Mouse (Mus musculus): ENCODE measurements around the gene Mob3b.

The Mob3b gene

GRCm38 (mm10) chr4:35101201-35101600, 56.1 kb downstream of the Mob3b start:
- TF ChIP-seq CTCF (conservative IDR thresholded peaks at IDR 0.05; ENCODE audit: low read length) (no peak), NANOG (IDR thresholded peaks at IDR 0.05; ENCODE audit: borderline replicate concordance, low read length) (no peak), POU5F1 (IDR thresholded peaks at IDR 0.05; ENCODE audit: borderline replicate concordance, low read length) (no peak)

GRCm38 (mm10) chr4:35099865-35100780, 57.2 kb downstream of the Mob3b start:
- H3K4me3 ChIP-seq (replicated peaks; ENCODE audit: low read length), result peak overlapping the region; percentile 68
- H3K36me3 ChIP-seq (ENCODE audit: insufficient read depth, low read length), result no peaks in the 10 kb centered on the region
- no peaks in the 10 kb centered on the region for H3K9me3 ChIP-seq (ENCODE audit: low read length)
- H3K4me1 ChIP-seq (replicated peaks; ENCODE audit: low read depth, low read length), result peaks cover 45% of the 10 kb centered on the region
- H3K27me3 ChIP-seq (ENCODE audit: insufficient read depth, low read length), result peaks cover 29% of the 10 kb centered on the region; the same call in 1 of the 2 replicates
- TF ChIP-seq NANOG (IDR thresholded peaks at IDR 0.05; ENCODE audit: borderline replicate concordance, low read length), result no peak
- TF ChIP-seq POU5F1 (IDR thresholded peaks at IDR 0.05; ENCODE audit: borderline replicate concordance, low read length), result no peak
- no peak for TF ChIP-seq CTCF (conservative IDR thresholded peaks at IDR 0.05; ENCODE audit: low read length)

More at GRCm38 (mm10) chr4:35101201-35101600, 56.1 kb downstream of the Mob3b start:
- Histone ChIP-seq H3K27me3 (ENCODE audit: insufficient read depth, low read length) (peaks cover 28% of the 10 kb centered on the region; the same call in 1 of the 2 replicates), H3K4me1 (replicated peaks; ENCODE audit: low read depth, low read length) (peaks cover 38% of the 10 kb centered on the region), H3K9me3 (ENCODE audit: low read length) (no peaks in the 10 kb centered on the region), H3K4me3 (replicated peaks; ENCODE audit: low read length) (no peak overlapping the region), H3K36me3 (ENCODE audit: insufficient read depth, low read length) (no peaks in the 10 kb centered on the region)

- Histone ChIP-seq H3K36me3 (ENCODE audit: insufficient read depth, low read length) (no peaks in the 10 kb centered on the region), H3K27me3 (ENCODE audit: insufficient read depth, low read length) (peaks cover 26% of the 10 kb centered on the region; the same call in 1 of the 2 replicates), H3K9me3 (ENCODE audit: low read length) (no peaks in the 10 kb centered on the region), H3K4me1 (replicated peaks; ENCODE audit: low read depth, low read length) (peaks cover 45% of the 10 kb centered on the region), H3K4me3 (replicated peaks; ENCODE audit: low read length) (peak overlapping the region; percentile 68; the same call in 1 of the 2 replicates)
- TF ChIP-seq CTCF (conservative IDR thresholded peaks at IDR 0.05; ENCODE audit: low read length) (no peak), POU5F1 (IDR thresholded peaks at IDR 0.05; ENCODE audit: borderline replicate concordance, low read length) (no peak), NANOG (IDR thresholded peaks at IDR 0.05; ENCODE audit: borderline replicate concordance, low read length) (no peak)
These were observed 57.9 kb downstream of the Mob3b start for GRCm38 (mm10) chr4:35099210-35099864.

- no peak overlapping the region for H3K4me3 ChIP-seq (replicated peaks; ENCODE audit: low read length)
- no peak for TF ChIP-seq NANOG (IDR thresholded peaks at IDR 0.05; ENCODE audit: borderline replicate concordance, low read length)
- TF ChIP-seq POU5F1 (IDR thresholded peaks at IDR 0.05; ENCODE audit: borderline replicate concordance, low read length), result no peak
- TF ChIP-seq CTCF (conservative IDR thresholded peaks at IDR 0.05; ENCODE audit: low read length), result no peak
- peaks cover 26% of the 10 kb centered on the region; the same call in 1 of the 2 replicates for H3K27me3 ChIP-seq (ENCODE audit: insufficient read depth, low read length)
- peaks cover 45% of the 10 kb centered on the region for H3K4me1 ChIP-seq (replicated peaks; ENCODE audit: low read depth, low read length)
- no peaks in the 10 kb centered on the region for H3K36me3 ChIP-seq (ENCODE audit: insufficient read depth, low read length)
- H3K9me3 ChIP-seq (ENCODE audit: low read length), result no peaks in the 10 kb centered on the region
These were observed 58.7 kb downstream of the Mob3b start for GRCm38 (mm10) chr4:35098552-35098951.

- H3K4me3 ChIP-seq (replicated peaks; ENCODE audit: low read length), result peak overlapping the region; percentile 73
- H3K4me1 ChIP-seq (replicated peaks; ENCODE audit: low read depth, low read length), result peaks cover 45% of the 10 kb centered on the region
- no peaks in the 10 kb centered on the region for H3K36me3 ChIP-seq (ENCODE audit: insufficient read depth, low read length)
- H3K9me3 ChIP-seq (ENCODE audit: low read length), result no peaks in the 10 kb centered on the region
- H3K27me3 ChIP-seq (ENCODE audit: insufficient read depth, low read length), result peaks cover 15% of the 10 kb centered on the region; the same call in 1 of the 2 replicates
- TF ChIP-seq POU5F1 (IDR thresholded peaks at IDR 0.05; ENCODE audit: borderline replicate concordance, low read length) (no peak), CTCF (conservative IDR thresholded peaks at IDR 0.05; ENCODE audit: low read length) (no peak), NANOG (IDR thresholded peaks at IDR 0.05; ENCODE audit: borderline replicate concordance, low read length) (no peak)
These were observed 60.8 kb downstream of the Mob3b start for GRCm38 (mm10) chr4:35096226-35097175.

GRCm38 (mm10) chr4:35092457-35092856, 64.8 kb downstream of the Mob3b start:
- peaks cover 4% of the 10 kb centered on the region; the same call in 1 of the 2 replicates for H3K27me3 ChIP-seq (ENCODE audit: insufficient read depth, low read length)
- TF ChIP-seq POU5F1 (IDR thresholded peaks at IDR 0.05; ENCODE audit: borderline replicate concordance, low read length) (no peak), NANOG (IDR thresholded peaks at IDR 0.05; ENCODE audit: borderline replicate concordance, low read length) (no peak), CTCF (conservative IDR thresholded peaks at IDR 0.05; ENCODE audit: low read length) (no peak)

GRCm38 (mm10) chr4:35091157-35091784, 66.0 kb downstream of the Mob3b start:
- no peak overlapping the region for H3K4me3 ChIP-seq (replicated peaks; ENCODE audit: low read length)
- H3K36me3 ChIP-seq (ENCODE audit: insufficient read depth, low read length), result no peaks in the 10 kb centered on the region
- H3K9me3 ChIP-seq (ENCODE audit: low read length), result no peaks in the 10 kb centered on the region
- TF ChIP-seq POU5F1 (IDR thresholded peaks at IDR 0.05; ENCODE audit: borderline replicate concordance, low read length), result no peak
- TF ChIP-seq CTCF (conservative IDR thresholded peaks at IDR 0.05; ENCODE audit: low read length), result no peak
- TF ChIP-seq NANOG (IDR thresholded peaks at IDR 0.05; ENCODE audit: borderline replicate concordance, low read length), result no peak
- peaks cover 4% of the 10 kb centered on the region; the same call in 1 of the 2 replicates for H3K27me3 ChIP-seq (ENCODE audit: insufficient read depth, low read length)
- peaks cover 8% of the 10 kb centered on the region; the same call in 1 of the 2 replicates for H3K4me1 ChIP-seq (replicated peaks; ENCODE audit: low read depth, low read length)

More at GRCm38 (mm10) chr4:35092457-35092856, 64.8 kb downstream of the Mob3b start:
- Histone ChIP-seq H3K4me1 (replicated peaks; ENCODE audit: low read depth, low read length) (peaks cover 17% of the 10 kb centered on the region), H3K4me3 (replicated peaks; ENCODE audit: low read length) (no peak overlapping the region), H3K9me3 (ENCODE audit: low read length) (no peaks in the 10 kb centered on the region), H3K36me3 (ENCODE audit: insufficient read depth, low read length) (no peaks in the 10 kb centered on the region)
